ENCODE assay signal across 9 mouse cellular contexts in genomic region chr10:24622586-24622985, GRCm38 (mm10). TPM values are rescaled to one million over a fixed set of nuclear protein-coding genes. Genes with fewer than 3 reads are reported as not detected.
DNase-seq lines count a peak whose midpoint lies in the region; ATAC-seq and TF ChIP-seq lines count a peak whose summit lies in the region.
"Had no signal": no experiment of that assay in that cellular context is flagged by ENCODE, and none has a peak within 500 bp of the region (broad histone marks: within the 10 kb centered on the region; RNA-seq: fewer than 3 reads in every experiment).

No protein-coding gene starts in this region.

- no peak overlapping the region for H3K9ac ChIP-seq in hindbrain, embryonic 11.5 days (ENCODE audit: low read depth, low read length)
- H3K9ac ChIP-seq in hindbrain, embryonic 16.5 days (ENCODE audit: low read depth, low read length), result no peak overlapping the region
- peak overlapping the region; percentile 4; the same call in 1 of the 2 replicates for H3K9ac ChIP-seq in CH12.LX (ENCODE audit: insufficient read depth, low read depth)
- H3K9ac ChIP-seq in midbrain, postnatal 0 days (replicated peaks; ENCODE audit: low read length, poor library complexity, severe bottlenecking), result no peak overlapping the region
- H3K9ac ChIP-seq: neural tube, embryonic 12.5 days had no signal

- no peak overlapping the region for H3K4me2 ChIP-seq in hindbrain, embryonic 11.5 days (replicated peaks; ENCODE audit: low read depth, low read length)
- no peak overlapping the region for H3K4me2 ChIP-seq in hindbrain, embryonic 16.5 days (ENCODE audit: low read length)
- peak overlapping the region; percentile 96 for H3K4me2 ChIP-seq in CH12.LX (ENCODE audit: insufficient read depth, low read depth, poor library complexity, severe bottlenecking)
- no peak overlapping the region for H3K4me2 ChIP-seq in midbrain, postnatal 0 days (ENCODE audit: low read depth, low read length, poor library complexity, severe bottlenecking)
- H3K4me2 ChIP-seq: neural tube, embryonic 12.5 days had no signal

- peak; percentile 79 for TF ChIP-seq RAD21 in CH12.LX (IDR thresholded peaks at IDR 0.05; ENCODE audit: low read depth, low read length)

- peak; percentile 81 for DNase-seq in hindbrain, embryonic 11.5 days (ENCODE audit: low spot score)
- peak; percentile 89 for DNase-seq in CH12.LX (ENCODE audit: extremely low read depth)
- peak; percentile 46 for DNase-seq in c-Kit-negative CD71-positive TER-119-positive erythroid progenitor cells, embryonic 14.5 days (ENCODE audit: low read depth, low spot score)
- peak; percentile 41 to 57 for DNase-seq in frontal cortex, postnatal 36 days (ENCODE audit: low spot score in 2 of 2)
- peak; percentile 61 for DNase-seq in large intestine, adult 2 months (ENCODE audit: low read depth, low spot score)
- peak; percentile 71 for DNase-seq in midbrain, postnatal 0 days (ENCODE audit: low spot score)
- DNase-seq in testis, postnatal 10 days (ENCODE audit: low spot score), result peak; percentile 94

- TF ChIP-seq EP300 in CH12.LX (IDR thresholded peaks at IDR 0.05; ENCODE audit: low read length), result no peak

- H3K36me3 ChIP-seq in hindbrain, embryonic 11.5 days (ENCODE audit: control insufficient read depth, insufficient read depth, low read length), result no peaks in the 10 kb centered on the region
- no peaks in the 10 kb centered on the region for H3K36me3 ChIP-seq in hindbrain, embryonic 16.5 days (ENCODE audit: control insufficient read depth, insufficient read depth, low read length)
- H3K36me3 ChIP-seq in CH12.LX (replicated peaks in 1 of 2; ENCODE audit: control insufficient read depth in 1 of 2, insufficient read depth in 1 of 2, low read length in 1 of 2), result no peaks in the 10 kb centered on the region
- no peaks in the 10 kb centered on the region for H3K36me3 ChIP-seq in midbrain, postnatal 0 days (ENCODE audit: insufficient read depth, low read length)
- H3K36me3 ChIP-seq: neural tube, embryonic 12.5 days had no signal

- in situ Hi-C loops in CH12.LX (cut with MboI; ENCODE audit: low pct_ligation_motif_present, low pct_unique_long_range_greater_than_20kb, low sequenced_read_pairs), result loop anchor here (25.0 kb wide), 1 partner anchor 235 kb away; no protein-coding TSS in a partner anchor

- no peaks in the 10 kb centered on the region for H3K27me3 ChIP-seq in hindbrain, embryonic 11.5 days (ENCODE audit: control insufficient read depth, insufficient read depth, low read length)
- H3K27me3 ChIP-seq in hindbrain, embryonic 16.5 days (replicated peaks; ENCODE audit: control insufficient read depth, insufficient read depth, low read length), result no peaks in the 10 kb centered on the region
- H3K27me3 ChIP-seq in CH12.LX (replicated peaks), result no peaks in the 10 kb centered on the region
- no peaks in the 10 kb centered on the region for H3K27me3 ChIP-seq in midbrain, postnatal 0 days (ENCODE audit: insufficient read depth, low read length)
- H3K27me3 ChIP-seq: neural tube, embryonic 12.5 days had no signal

- H3K4me1 ChIP-seq in hindbrain, embryonic 11.5 days (replicated peaks; ENCODE audit: control insufficient read depth, insufficient read depth, low read length), result no peaks in the 10 kb centered on the region
- no peaks in the 10 kb centered on the region for H3K4me1 ChIP-seq in hindbrain, embryonic 16.5 days (ENCODE audit: control insufficient read depth, insufficient read depth, low read depth, low read length)
- peaks cover 3 to 7% of the 10 kb centered on the region in 2 experiments; a peak in 2 of 4 replicates for H3K4me1 ChIP-seq in CH12.LX (ENCODE audit: control insufficient read depth in 1 of 2, insufficient read depth in 2 of 2)
- H3K4me1 ChIP-seq in midbrain, postnatal 0 days (ENCODE audit: insufficient read depth, low read length), result no peaks in the 10 kb centered on the region
- H3K4me1 ChIP-seq: neural tube, embryonic 12.5 days had no signal

- H3K9me3 ChIP-seq in hindbrain, embryonic 11.5 days (ENCODE audit: control insufficient read depth, low read length), result no peaks in the 10 kb centered on the region
- H3K9me3 ChIP-seq in hindbrain, embryonic 16.5 days (ENCODE audit: control insufficient read depth, low read length), result no peaks in the 10 kb centered on the region
- no peaks in the 10 kb centered on the region for H3K9me3 ChIP-seq in CH12.LX (replicated peaks; ENCODE audit: low read length)
- no peaks in the 10 kb centered on the region for H3K9me3 ChIP-seq in midbrain, postnatal 0 days (ENCODE audit: low read length)
- H3K9me3 ChIP-seq: neural tube, embryonic 12.5 days had no signal

- WGBS in hindbrain, embryonic 11.5 days, result 28% methylated on average over 7 of the region's 7 CpGs
- WGBS in hindbrain, embryonic 16.5 days, result 25% methylated on average over 7 of the region's 7 CpGs
- 25% methylated on average over 7 of the region's 7 CpGs for WGBS in large intestine, adult 2 months
- WGBS in midbrain, postnatal 0 days, result 30% methylated on average over 7 of the region's 7 CpGs

- peak; percentile 95 to 100 for TF ChIP-seq CTCF in CH12.LX (conservative IDR thresholded peaks at IDR 0.05 in 1 of 2, IDR thresholded peaks at IDR 0.05 in 1 of 2; ENCODE audit: low read depth in 2 of 2, low read length in 2 of 2)
- TF ChIP-seq CTCF in midbrain, postnatal 0 days (IDR thresholded peaks at IDR 0.05), result peak; percentile 94

- no peak for ATAC-seq in hindbrain, embryonic 11.5 days (ENCODE audit: low FRiP score)
- ATAC-seq in hindbrain, embryonic 16.5 days, result no peak
- ATAC-seq in midbrain, postnatal 0 days (ENCODE audit: low FRiP score), result no peak

- no peak overlapping the region for H3K27ac ChIP-seq in hindbrain, embryonic 11.5 days (ENCODE audit: low read depth, low read length)
- H3K27ac ChIP-seq in hindbrain, embryonic 16.5 days (ENCODE audit: low read depth, low read length), result no peak overlapping the region
- H3K27ac ChIP-seq in CH12.LX (ENCODE audit: insufficient read depth, low read depth), result no peak overlapping the region
- no peak overlapping the region for H3K27ac ChIP-seq in midbrain, postnatal 0 days (ENCODE audit: low read depth, low read length)
- H3K27ac ChIP-seq: neural tube, embryonic 12.5 days had no signal

- H3K79me2 ChIP-seq in CH12.LX (replicated peaks; ENCODE audit: control insufficient read depth, extremely low read depth, insufficient read depth, poor library complexity, severe bottlenecking), result no peaks in the 10 kb centered on the region

- no peak overlapping the region for H3K4me3 ChIP-seq in hindbrain, embryonic 11.5 days (ENCODE audit: low read depth, low read length)
- no peak overlapping the region for H3K4me3 ChIP-seq in hindbrain, embryonic 16.5 days (ENCODE audit: low read length)
- peak overlapping the region in 1 of 3 experiments; percentile 25 for H3K4me3 ChIP-seq in CH12.LX (replicated peaks in 1 of 3; ENCODE audit: low read depth in 2 of 3, low read length in 2 of 3, poor library complexity in 1 of 3)
- no peak overlapping the region for H3K4me3 ChIP-seq in midbrain, postnatal 0 days (ENCODE audit: low read depth, low read length)
- H3K4me3 ChIP-seq: neural tube, embryonic 12.5 days had no signal

- no peak for TF ChIP-seq POLR2A in CH12.LX (IDR thresholded peaks at IDR 0.05; ENCODE audit: low read depth, low read length)

- dilution Hi-C loops in CH12.LX (cut with MboI; ENCODE audit: extremely low pct_ligation_motif_present, extremely low pct_unique_long_range_greater_than_20kb, low sequenced_read_pairs), result no loop called here

TF ChIP-seq in CH12.LX, 34 proteins besides CTCF, POLR2A, EP300 and RAD21:
- TF ChIP-seq MYC (IDR thresholded peaks at IDR 0.05; ENCODE audit: low read depth, low read length) (peak; percentile 61; the same call in 1 of the 2 replicates), JUND (conservative IDR thresholded peaks at IDR 0.05; ENCODE audit: low read depth, low read length) (peak; percentile 71), ZC3H11A (IDR thresholded peaks at IDR 0.05; ENCODE audit: low read depth, low read length) (peak; percentile 13; the same call in 1 of the 2 replicates), SIN3A (IDR thresholded peaks at IDR 0.05; ENCODE audit: low read length) (peak; percentile 62; the same call in 1 of the 2 replicates), UBTF (IDR thresholded peaks at IDR 0.05; ENCODE audit: low read depth, low read length) (no peak), ELF1 (IDR thresholded peaks at IDR 0.05; ENCODE audit: low read depth, low read length) (peak; percentile 58), CHD1 (IDR thresholded peaks at IDR 0.05; ENCODE audit: low read depth, low read length) (no peak), IRF4 (IDR thresholded peaks at IDR 0.05; ENCODE audit: low read depth, low read length) (peak; percentile 36; the same call in 1 of the 2 replicates), SMC3 (IDR thresholded peaks at IDR 0.05; ENCODE audit: low read depth, low read length) (peak; percentile 82), NELFE (IDR thresholded peaks at IDR 0.05; ENCODE audit: low read depth, low read length) (peak; percentile 78; the same call in 1 of the 2 replicates), JUN (IDR thresholded peaks at IDR 0.05; ENCODE audit: insufficient read depth, low read depth, low read length) (no peak), MAZ (IDR thresholded peaks at IDR 0.05; ENCODE audit: low read depth, low read length) (no peak), MXI1 (IDR thresholded peaks at IDR 0.05; ENCODE audit: low read depth, low read length) (no peak), MEF2A (IDR thresholded peaks at IDR 0.05; ENCODE audit: borderline replicate concordance, low read depth, low read length) (peak; percentile 45; the same call in 1 of the 2 replicates), ZNF384 (IDR thresholded peaks at IDR 0.05; ENCODE audit: low read depth, low read length) (peak; percentile 11; the same call in 1 of the 2 replicates), HCFC1 (IDR thresholded peaks at IDR 0.05; ENCODE audit: low read depth, low read length) (peak; percentile 41), MAX (IDR thresholded peaks at IDR 0.05; ENCODE audit: low read length) (peak; percentile 63; the same call in 1 of the 2 replicates), TCF12 (IDR thresholded peaks at IDR 0.05; ENCODE audit: low read depth, low read length) (0 out of 2 replicates have a peak, but pooled peaks have one; percentile 24), RCOR1 (conservative IDR thresholded peaks at IDR 0.05; ENCODE audit: low read depth, low read length) (no peak)
TF ChIP-seq in CH12.LX: peak in this region for 13.

RNA-seq across cellular contexts. Expression of gene Ccn2, which starts 27.3 kb away (rescaled TPM):
- 4.3 and 6.6 TPM in 2 replicates for polyA plus RNA-seq in hindbrain, embryonic 11.5 days (2014; fragmentation: Nextera tagmentation; extraction: Ambion mirVana)
- 3.6 and 5.4 TPM in 2 replicates for polyA plus RNA-seq in hindbrain, embryonic 16.5 days (2015; fragmentation: Nextera tagmentation; extraction: Ambion mirVana)
- total RNA-seq in CH12.LX (2012; rRNA removed), result not detected in 2 replicates
- not detected in 2 replicates for total RNA-seq in CH12.LX (2014; rRNA removed)
- polyA plus RNA-seq in CH12.LX (2012; ENCODE audit: insufficient read length, low read depth), result not detected in 2 replicates
- 10.5 and 14.0 TPM in 2 replicates for polyA plus RNA-seq in large intestine, adult 2 months (2012; rRNA removed)
- 10.0 and 16.2 TPM in 2 replicates for total RNA-seq in midbrain, postnatal 0 days (2014; rRNA removed)
- 2.3 and 3.7 TPM in 2 replicates for polyA plus RNA-seq in midbrain, postnatal 0 days (2015; fragmentation: Nextera tagmentation; extraction: Ambion mirVana)
